Mouse (Mus musculus) liver, adult 2 months (tissue): Measurements from ENCODE around the gene Scaf8.

Source experiments
- CTCF ChIP-seq: fragments of 200-500 bp; IDR thresholded peaks from 2 replicates; pipeline ENCODE4 v1.5.1; 2011; ENCODE audit warnings: low read depth, low read length, control low read depth
- POLR2A ChIP-seq: fragments of 200-500 bp; IDR thresholded peaks from 2 replicates; pipeline ENCODE4 v1.6.1; 2011; ENCODE audit warnings: low read length, control low read depth; ENCODE audit not compliant: insufficient read depth; ENCODE audit errors: extremely low read depth

DNA sequence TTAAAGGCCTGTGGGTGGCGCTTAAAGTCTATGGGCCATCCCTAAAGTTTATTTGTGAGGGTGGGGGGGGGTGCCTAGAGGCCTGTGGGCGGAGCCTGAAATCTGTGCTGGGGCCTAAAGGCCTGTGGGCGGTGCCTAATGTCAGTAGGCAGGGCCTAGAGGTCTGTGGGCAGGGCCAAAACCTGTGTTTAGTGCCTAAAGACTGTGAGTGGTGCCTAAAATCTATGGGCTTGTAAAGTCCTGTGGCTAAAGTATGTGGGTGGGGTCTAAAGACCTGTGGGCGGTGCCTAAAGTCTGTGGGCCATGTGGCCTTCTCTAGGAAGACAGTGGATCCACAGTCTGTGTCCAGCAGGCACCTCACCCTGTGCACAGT lies 38.9 kb upstream of the Scaf8 start:
- TF ChIP-seq CTCF (no peak), POLR2A (no peak)
